Mouse (Mus musculus) testis, adult 2 months (tissue): Measurements from ENCODE around the gene Gm20388. TPM values are rescaled to one million over a fixed set of nuclear protein-coding genes. Genes with fewer than 3 reads are reported as not detected.

Experiments
- H3K27ac ChIP-seq: fragments of 200-500 bp; 2 replicates; pipeline ENCODE4 v1.5.1; 2012; ENCODE audit warnings: low read depth, low read length; ENCODE audit not compliant: control insufficient read depth, insufficient read depth
- H3K27me3 ChIP-seq: fragments of 200-500 bp; 2 replicates; pipeline ENCODE4 v1.6.1; 2012; ENCODE audit warnings: mild to moderate bottlenecking, low read length, moderate library complexity; ENCODE audit not compliant: control insufficient read depth, insufficient read depth
- H3K36me3 ChIP-seq: fragments of 200-500 bp; 2 replicates; pipeline ENCODE4 v1.6.1; 2012; ENCODE audit warnings: mild to moderate bottlenecking, low read length; ENCODE audit not compliant: control insufficient read depth, insufficient read depth
- H3K4me1 ChIP-seq: fragments of 200-500 bp; 2 replicates; pipeline ENCODE4 v1.6.1; 2012; ENCODE audit warnings: low read length; ENCODE audit not compliant: control insufficient read depth, insufficient read depth
- H3K4me3 ChIP-seq: fragments of 200-500 bp; 2 replicates; pipeline ENCODE4 v1.5.1; 2012; ENCODE audit warnings: low read depth, mild to moderate bottlenecking, low read length, moderate library complexity, mixed read lengths; ENCODE audit not compliant: control insufficient read depth
- CTCF ChIP-seq: fragments of 200-500 bp; IDR thresholded peaks from 2 replicates; pipeline ENCODE4 v1.5.1; 2012; ENCODE audit warnings: low read depth, mild to moderate bottlenecking, inconsistent platforms, low read length, moderate library complexity; ENCODE audit not compliant: control insufficient read depth, insufficient read depth, insufficient replicate concordance
- POLR2A ChIP-seq: fragments of 200-500 bp; IDR thresholded peaks from 2 replicates; pipeline ENCODE4 v1.6.1; 2012; ENCODE audit warnings: low read depth, mild to moderate bottlenecking, inconsistent platforms, low read length, moderate library complexity; ENCODE audit not compliant: control insufficient read depth
- polyA plus RNA-seq: library from polyadenylated mRNA; depleted of rRNA; stranded (reverse); fragments of >200 nt; gene quantifications from 2 replicates; pipeline ENCODE4 v1.2.3, GENCODE M21; 2012; rRNA removed

Gene Gm20388
- polyA plus RNA-seq, 1 experiment = 5.6 TPM

- Histone ChIP-seq H3K36me3 (no peaks in the 10 kb centered on the region), H3K27ac (no peak overlapping the region), H3K27me3 (no peaks in the 10 kb centered on the region), H3K4me1 (no peaks in the 10 kb centered on the region; the same call in 1 of the 2 replicates), H3K4me3 (no peak overlapping the region)
- TF ChIP-seq CTCF (no peak), POLR2A (no peak)
Measured at GRCm38 (mm10) chr8:124389495-124389894, 4478.9 kb downstream of the Gm20388 start.

DNA sequence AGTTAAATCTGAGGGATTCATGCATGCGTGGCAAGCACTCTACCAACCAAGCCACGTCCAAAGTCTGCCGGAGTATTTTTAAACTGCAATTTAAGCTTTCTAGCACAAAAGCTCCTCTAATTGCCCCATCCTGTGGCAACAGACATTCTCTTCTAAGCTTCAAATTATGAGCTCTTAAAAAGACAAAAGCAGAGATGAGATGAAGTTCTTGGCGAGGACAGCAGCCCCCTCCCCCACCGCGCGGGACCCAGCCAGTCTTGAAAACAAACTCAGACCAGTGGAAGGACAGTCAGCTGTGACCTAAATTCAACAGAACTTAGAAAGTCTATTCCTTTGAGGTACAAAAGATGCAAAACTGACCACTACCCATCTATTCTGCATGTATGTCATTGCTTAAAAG, 4480.6 kb downstream of the Gm20388 start:
- no peak overlapping the region for H3K4me3 ChIP-seq
- peaks cover under 1% of the 10 kb centered on the region; the same call in 1 of the 2 replicates for H3K4me1 ChIP-seq
- H3K27me3 ChIP-seq = no peaks in the 10 kb centered on the region
- no peaks in the 10 kb centered on the region for H3K36me3 ChIP-seq
- TF ChIP-seq CTCF (no peak), POLR2A (no peak)
- H3K27ac ChIP-seq = no peak overlapping the region

DNA sequence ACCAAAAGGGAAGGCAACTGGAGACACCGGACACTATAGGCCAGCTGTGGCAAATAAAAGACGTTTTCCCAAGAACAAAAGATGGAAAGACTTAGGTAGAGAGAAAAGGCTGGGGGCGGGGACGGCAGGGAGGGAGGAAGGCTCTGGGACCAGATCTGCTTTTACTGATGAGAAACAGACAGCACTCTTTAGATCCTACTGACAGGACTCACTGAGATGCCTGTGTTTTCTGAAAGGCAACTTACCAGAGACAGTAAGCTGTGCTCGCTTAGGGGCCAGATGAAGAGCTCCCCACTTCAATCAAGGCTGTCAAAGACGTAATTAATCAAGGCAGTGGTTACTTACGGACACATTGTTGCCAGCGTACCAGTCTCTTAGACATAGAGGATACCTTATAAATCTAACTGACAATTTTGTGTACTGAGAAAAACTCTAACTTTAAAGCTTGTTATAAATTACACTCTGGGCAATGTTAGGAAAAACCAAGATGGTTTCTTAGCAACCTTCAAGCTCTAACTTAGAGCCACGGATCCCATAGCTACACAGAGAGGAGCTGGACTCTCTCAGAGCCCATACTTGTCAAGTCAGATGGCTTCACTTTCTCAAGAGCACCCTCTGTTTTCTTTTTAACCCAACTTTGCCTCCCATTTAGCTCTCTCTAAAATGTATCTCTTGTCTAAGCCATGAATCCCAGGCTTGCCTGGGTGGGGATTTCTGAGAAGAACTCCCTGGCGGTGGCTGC, 4481.8 kb downstream of the Gm20388 start:
- Histone ChIP-seq H3K27me3 (no peaks in the 10 kb centered on the region), H3K36me3 (no peaks in the 10 kb centered on the region), H3K4me3 (no peak overlapping the region), H3K4me1 (peaks cover 4% of the 10 kb centered on the region), H3K27ac (no peak overlapping the region)
- no peak for TF ChIP-seq CTCF
- TF ChIP-seq POLR2A = no peak

GRCm38 (mm10) chr8:124393013-124393412, 4482.4 kb downstream of the Gm20388 start:
- no peak for TF ChIP-seq CTCF
- TF ChIP-seq POLR2A = no peak
- Histone ChIP-seq H3K4me1 (peaks cover 4% of the 10 kb centered on the region), H3K36me3 (no peaks in the 10 kb centered on the region), H3K27ac (no peak overlapping the region), H3K4me3 (no peak overlapping the region), H3K27me3 (no peaks in the 10 kb centered on the region)

- H3K36me3 ChIP-seq = no peaks in the 10 kb centered on the region
- TF ChIP-seq POLR2A (no peak), CTCF (peak; percentile 66; the same call in 1 of the 2 replicates)
- no peaks in the 10 kb centered on the region for H3K27me3 ChIP-seq
Measured at GRCm38 (mm10) chr8:124393927-124394326, 4483.3 kb downstream of the Gm20388 start.

GRCm38 (mm10) chr8:124394951-124395350, 4484.3 kb downstream of the Gm20388 start:
- H3K36me3 ChIP-seq = no peaks in the 10 kb centered on the region
- no peak overlapping the region for H3K27ac ChIP-seq
- no peaks in the 10 kb centered on the region for H3K27me3 ChIP-seq
- peaks cover 4% of the 10 kb centered on the region for H3K4me1 ChIP-seq
- TF ChIP-seq CTCF (no peak), POLR2A (no peak)
- H3K4me3 ChIP-seq = no peak overlapping the region

More at GRCm38 (mm10) chr8:124393927-124394326, 4483.3 kb downstream of the Gm20388 start:
- no peak overlapping the region for H3K27ac ChIP-seq
- H3K4me3 ChIP-seq = no peak overlapping the region
- H3K4me1 ChIP-seq = peaks cover 4% of the 10 kb centered on the region

Other genes with a start within 250 kb of the Gm20388 start
- 25.8 and 26.9 TPM in 2 replicates for gene Wfdc1, start 244.5 kb upstream of the Gm20388 start, polyA plus RNA-seq
- gene Atp2c2, start 210.8 kb upstream of the Gm20388 start, polyA plus RNA-seq = 1.2 and 1.4 TPM in 2 replicates
- gene Tldc1, start 132.4 kb upstream of the Gm20388 start, polyA plus RNA-seq = 6.4 and 6.8 TPM in 2 replicates
- 20.0 and 25.4 TPM in 2 replicates for gene Cotl1, start 70.3 kb upstream of the Gm20388 start, polyA plus RNA-seq
- 16.3 and 16.9 TPM in 2 replicates for gene Klhl36, start 48.6 kb upstream of the Gm20388 start, polyA plus RNA-seq
- 19.9 and 21.5 TPM in 2 replicates for gene Usp10, start 481 bp upstream of the Gm20388 start, polyA plus RNA-seq
- gene Crispld2, start 81.6 kb downstream of the Gm20388 start, polyA plus RNA-seq = 5.0 and 6.2 TPM in 2 replicates
- 31.6 and 32.8 TPM in 2 replicates for gene Zdhhc7, start 190.6 kb downstream of the Gm20388 start, polyA plus RNA-seq
- 19.8 and 24.8 TPM in 2 replicates for gene 6430548M08Rik, start 203.3 kb downstream of the Gm20388 start, polyA plus RNA-seq